Mouse (Mus musculus): ENCODE data around the gene Psmg3. TPM values are rescaled to one million over a fixed set of nuclear protein-coding genes. Genes with fewer than 3 reads are reported as not detected.
A peak's percentile ranks its signal among the peaks of the same experiment; 100 is the strongest.

Gene Psmg3
- polyA plus RNA-seq, 1 experiment from 2014 or later, result 90.0 TPM

- Histone ChIP-seq H3K36me3 (ENCODE audit: control insufficient read depth, insufficient read depth) (peaks cover 3% of the 10 kb centered on the region; the same call in 1 of the 2 replicates), H3K4me3 (replicated peaks; ENCODE audit: low read length) (peak overlapping the region; percentile 42), H3K9me3 (ENCODE audit: control insufficient read depth, low read length) (no peaks in the 10 kb centered on the region), H3K27me3 (replicated peaks; ENCODE audit: control insufficient read depth, insufficient read depth, low read length) (no peaks in the 10 kb centered on the region), H3K27ac (ENCODE audit: low read length) (peak overlapping the region; percentile 93), H3K4me1 (replicated peaks; ENCODE audit: control insufficient read depth, insufficient read depth, low read length) (peaks cover 35% of the 10 kb centered on the region), H3K4me2 (ENCODE audit: low read length) (peak overlapping the region; percentile 79), H3K9ac (replicated peaks; ENCODE audit: low read depth, low read length) (peak overlapping the region; percentile 68)
- WGBS, result 31% methylated on average over 11 of the region's 12 CpGs
- ATAC-seq, result peak; percentile 52
Measured at GRCm38 (mm10) chr5:139798168-139798900, 28.4 kb downstream of the Psmg3 start.

GRCm38 (mm10) chr5:139797473-139798167 is 29.1 kb downstream of the Psmg3 start:
- H3K27ac ChIP-seq (ENCODE audit: low read length), result peak overlapping the region; percentile 93
- H3K4me3 ChIP-seq (replicated peaks; ENCODE audit: low read length), result peak overlapping the region; percentile 42
- H3K4me1 ChIP-seq (replicated peaks; ENCODE audit: control insufficient read depth, insufficient read depth, low read length), result peaks cover 40% of the 10 kb centered on the region
- peak; percentile 86 for ATAC-seq
- H3K4me2 ChIP-seq (ENCODE audit: low read length), result peak overlapping the region; percentile 79
- WGBS, result 15% methylated on average over 11 of the region's 11 CpGs
- peaks cover 3% of the 10 kb centered on the region; the same call in 1 of the 2 replicates for H3K36me3 ChIP-seq (ENCODE audit: control insufficient read depth, insufficient read depth)
- no peaks in the 10 kb centered on the region for H3K27me3 ChIP-seq (replicated peaks; ENCODE audit: control insufficient read depth, insufficient read depth, low read length)
- no peaks in the 10 kb centered on the region for H3K9me3 ChIP-seq (ENCODE audit: control insufficient read depth, low read length)
- H3K9ac ChIP-seq (replicated peaks; ENCODE audit: low read depth, low read length), result peak overlapping the region; percentile 68

- H3K9me3 ChIP-seq (ENCODE audit: control insufficient read depth, low read length), result no peaks in the 10 kb centered on the region
- peak overlapping the region; percentile 93 for H3K27ac ChIP-seq (ENCODE audit: low read length)
- no peak overlapping the region for H3K4me3 ChIP-seq (replicated peaks; ENCODE audit: low read length)
- no peak overlapping the region; the same call in 1 of the 2 replicates for H3K9ac ChIP-seq (replicated peaks; ENCODE audit: low read depth, low read length)
- H3K4me1 ChIP-seq (replicated peaks; ENCODE audit: control insufficient read depth, insufficient read depth, low read length), result peaks cover 48% of the 10 kb centered on the region
- H3K4me2 ChIP-seq (ENCODE audit: low read length), result peak overlapping the region; percentile 79
- H3K27me3 ChIP-seq (replicated peaks; ENCODE audit: control insufficient read depth, insufficient read depth, low read length), result no peaks in the 10 kb centered on the region
- peak; percentile 26 for ATAC-seq
- WGBS, result 10% methylated on average over 13 of the region's 13 CpGs
- peaks cover 3% of the 10 kb centered on the region; the same call in 1 of the 2 replicates for H3K36me3 ChIP-seq (ENCODE audit: control insufficient read depth, insufficient read depth)
Measured at GRCm38 (mm10) chr5:139796900-139797299, 29.8 kb downstream of the Psmg3 start.

DNA sequence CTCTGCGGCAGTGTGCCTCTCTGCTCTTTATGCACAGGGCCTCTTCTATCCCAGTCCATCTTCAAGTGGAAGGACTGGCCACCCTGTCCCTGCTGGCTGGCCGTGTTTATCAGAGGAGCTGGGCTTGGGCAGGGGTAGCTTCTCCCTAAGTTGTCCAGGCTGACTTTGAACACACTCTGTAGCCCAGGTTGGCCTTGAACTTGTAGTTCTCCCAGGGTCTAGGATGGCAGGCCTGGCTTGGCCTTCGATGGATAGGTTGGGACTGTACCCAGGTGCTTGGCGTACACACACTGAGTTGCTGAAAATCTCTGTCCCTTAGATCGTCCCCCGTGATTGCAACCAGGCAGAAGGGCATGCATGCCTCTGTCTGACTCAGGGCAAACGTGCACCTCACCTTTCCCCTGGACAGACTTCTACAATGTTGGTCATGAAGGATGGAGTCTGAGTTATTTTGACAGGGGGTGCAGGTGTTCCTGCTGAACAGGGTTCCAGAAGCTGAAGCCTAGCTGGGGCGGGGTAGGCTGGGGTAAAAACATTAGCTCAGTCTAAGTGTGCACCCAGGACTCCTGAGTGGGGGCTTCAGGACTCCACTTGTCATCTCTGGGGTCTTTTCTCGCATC is 30.6 kb downstream of the Psmg3 start:
- no peak overlapping the region for H3K4me2 ChIP-seq (ENCODE audit: low read length)
- H3K9me3 ChIP-seq (ENCODE audit: control insufficient read depth, low read length), result no peaks in the 10 kb centered on the region
- H3K4me3 ChIP-seq (replicated peaks; ENCODE audit: low read length), result no peak overlapping the region
- peaks cover 52% of the 10 kb centered on the region for H3K4me1 ChIP-seq (replicated peaks; ENCODE audit: control insufficient read depth, insufficient read depth, low read length)
- no peak overlapping the region for H3K9ac ChIP-seq (replicated peaks; ENCODE audit: low read depth, low read length)
- no peak for ATAC-seq
- H3K27ac ChIP-seq (ENCODE audit: low read length), result no peak overlapping the region
- WGBS, result 74% methylated on average over 9 of the region's 9 CpGs
- peaks cover 3% of the 10 kb centered on the region; the same call in 1 of the 2 replicates for H3K36me3 ChIP-seq (ENCODE audit: control insufficient read depth, insufficient read depth)
- H3K27me3 ChIP-seq (replicated peaks; ENCODE audit: control insufficient read depth, insufficient read depth, low read length), result no peaks in the 10 kb centered on the region

DNA sequence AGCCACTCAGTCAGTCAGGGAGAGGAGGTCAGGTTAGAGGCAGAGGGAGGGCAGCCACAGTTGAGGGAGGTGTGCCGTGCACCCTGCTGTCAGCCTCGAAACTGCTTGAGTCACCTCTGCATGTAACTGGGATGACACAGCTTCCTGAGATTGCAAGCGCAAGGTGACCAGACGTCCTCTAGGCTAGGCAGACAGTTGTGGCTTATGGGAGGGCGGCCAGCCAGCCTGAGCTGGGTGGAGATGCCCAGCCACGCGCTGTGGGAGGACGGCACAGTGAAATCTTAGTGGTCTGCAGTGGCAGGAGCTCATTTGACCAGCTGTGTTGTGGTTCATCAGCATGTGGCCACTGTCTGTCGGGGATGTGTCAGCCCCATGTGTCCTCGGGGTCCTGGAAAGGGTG is 31.7 kb downstream of the Psmg3 start:
- Histone ChIP-seq H3K36me3 (ENCODE audit: control insufficient read depth, insufficient read depth) (no peaks in the 10 kb centered on the region), H3K9ac (replicated peaks; ENCODE audit: low read depth, low read length) (no peak overlapping the region), H3K4me1 (replicated peaks; ENCODE audit: control insufficient read depth, insufficient read depth, low read length) (peaks cover 56% of the 10 kb centered on the region), H3K4me2 (ENCODE audit: low read length) (no peak overlapping the region), H3K9me3 (ENCODE audit: control insufficient read depth, low read length) (no peaks in the 10 kb centered on the region), H3K27me3 (replicated peaks; ENCODE audit: control insufficient read depth, insufficient read depth, low read length) (no peaks in the 10 kb centered on the region), H3K4me3 (replicated peaks; ENCODE audit: low read length) (no peak overlapping the region), H3K27ac (ENCODE audit: low read length) (no peak overlapping the region)
- WGBS, result 69% methylated on average over 10 of the region's 10 CpGs
- ATAC-seq, result no peak

GRCm38 (mm10) chr5:139794137-139794536 is 32.5 kb downstream of the Psmg3 start:
- no peak overlapping the region for H3K4me2 ChIP-seq (ENCODE audit: low read length)
- H3K36me3 ChIP-seq (ENCODE audit: control insufficient read depth, insufficient read depth), result no peaks in the 10 kb centered on the region
- no peak for ATAC-seq
- no peak overlapping the region for H3K9ac ChIP-seq (replicated peaks; ENCODE audit: low read depth, low read length)
- H3K27me3 ChIP-seq (replicated peaks; ENCODE audit: control insufficient read depth, insufficient read depth, low read length), result no peaks in the 10 kb centered on the region
- H3K4me3 ChIP-seq (replicated peaks; ENCODE audit: low read length), result no peak overlapping the region
- no peak overlapping the region for H3K27ac ChIP-seq (ENCODE audit: low read length)
- peaks cover 54% of the 10 kb centered on the region for H3K4me1 ChIP-seq (replicated peaks; ENCODE audit: control insufficient read depth, insufficient read depth, low read length)
- 88% methylated on average over 5 of the region's 5 CpGs for WGBS
- no peaks in the 10 kb centered on the region for H3K9me3 ChIP-seq (ENCODE audit: control insufficient read depth, low read length)

GRCm38 (mm10) chr5:139793338-139794089 is 33.2 kb downstream of the Psmg3 start:
- WGBS, result 69% methylated on average over 11 of the region's 11 CpGs
- H3K9me3 ChIP-seq (ENCODE audit: control insufficient read depth, low read length), result no peaks in the 10 kb centered on the region
- no peaks in the 10 kb centered on the region for H3K36me3 ChIP-seq (ENCODE audit: control insufficient read depth, insufficient read depth)
- H3K4me3 ChIP-seq (replicated peaks; ENCODE audit: low read length), result no peak overlapping the region
- H3K4me2 ChIP-seq (ENCODE audit: low read length), result no peak overlapping the region
- no peak overlapping the region for H3K27ac ChIP-seq (ENCODE audit: low read length)
- H3K9ac ChIP-seq (replicated peaks; ENCODE audit: low read depth, low read length), result no peak overlapping the region
- no peak for ATAC-seq
- peaks cover 48% of the 10 kb centered on the region for H3K4me1 ChIP-seq (replicated peaks; ENCODE audit: control insufficient read depth, insufficient read depth, low read length)
- no peaks in the 10 kb centered on the region for H3K27me3 ChIP-seq (replicated peaks; ENCODE audit: control insufficient read depth, insufficient read depth, low read length)

- no peak for ATAC-seq
- 62% methylated on average over 3 of the region's 3 CpGs for WGBS
- H3K9ac ChIP-seq (replicated peaks; ENCODE audit: low read depth, low read length), result no peak overlapping the region
Measured at GRCm38 (mm10) chr5:139792966-139793337, 33.7 kb downstream of the Psmg3 start.

More at GRCm38 (mm10) chr5:139792966-139793337, 33.7 kb downstream of the Psmg3 start:
- H3K36me3 ChIP-seq (ENCODE audit: control insufficient read depth, insufficient read depth), result no peaks in the 10 kb centered on the region
- H3K27ac ChIP-seq (ENCODE audit: low read length), result no peak overlapping the region
- no peak overlapping the region for H3K4me2 ChIP-seq (ENCODE audit: low read length)
- no peaks in the 10 kb centered on the region for H3K27me3 ChIP-seq (replicated peaks; ENCODE audit: control insufficient read depth, insufficient read depth, low read length)
- H3K4me3 ChIP-seq (replicated peaks; ENCODE audit: low read length), result no peak overlapping the region
- H3K9me3 ChIP-seq (ENCODE audit: control insufficient read depth, low read length), result no peaks in the 10 kb centered on the region
- H3K4me1 ChIP-seq (replicated peaks; ENCODE audit: control insufficient read depth, insufficient read depth, low read length), result peaks cover 42% of the 10 kb centered on the region

Data from forebrain, embryonic 16.5 days (tissue).